Mouse (Mus musculus) ES-Bruce4 (cell line): ENCODE measurements at regions not wholly inside any gene's neighbourhood (a gene's known extent, or its start where the extent isn't known, plus 50 kb on each side); places are given as distances from the start of the nearest gene placed in this dataset.

Experiments used
- H3K27ac ChIP-seq: 2 replicates; pipeline ENCODE4 v1.5.1; 2012; ENCODE audit warnings: low read length, inconsistent platforms; ENCODE audit not compliant: insufficient read depth
- H3K27me3 ChIP-seq: 2 replicates; pipeline ENCODE4 v1.6.1; 2012; ENCODE audit warnings: mild to moderate bottlenecking, low read length, inconsistent platforms; ENCODE audit not compliant: control insufficient read depth, poor library complexity, insufficient read depth, severe bottlenecking
- H3K36me3 ChIP-seq: 2 replicates; pipeline ENCODE4 v1.6.1; 2012; ENCODE audit warnings: inconsistent platforms, mild to moderate bottlenecking, low read length, moderate library complexity; ENCODE audit not compliant: control insufficient read depth, poor library complexity, insufficient read depth, severe bottlenecking
- H3K4me1 ChIP-seq: one replicate; pipeline ENCODE4 v1.8.1; 2011; ENCODE audit warnings: low read length; ENCODE audit not compliant: control insufficient read depth, insufficient read depth
- H3K4me3 ChIP-seq: 2 replicates; pipeline ENCODE4 v1.5.1; 2011; ENCODE audit warnings: low read depth, mild to moderate bottlenecking, low read length
- H3K9ac ChIP-seq: 2 replicates; pipeline ENCODE4 v1.6.1; 2012; ENCODE audit warnings: low read depth, mild to moderate bottlenecking, inconsistent platforms; ENCODE audit not compliant: poor library complexity, severe bottlenecking
- H3K9me3 ChIP-seq: replicated peaks from 2 replicates; pipeline ENCODE4 v1.6.1; 2012; ENCODE audit warnings: mild to moderate bottlenecking, low read length, inconsistent platforms; ENCODE audit not compliant: control insufficient read depth, poor library complexity, insufficient read depth, severe bottlenecking
- CTCF ChIP-seq: IDR thresholded peaks from one replicate; pipeline ENCODE4 v1.8.1; 2011; ENCODE audit warnings: low read depth, low read length
- EP300 ChIP-seq: IDR thresholded peaks from 2 replicates; pipeline ENCODE4 v1.6.1; 2011; ENCODE audit warnings: low read depth, low read length; ENCODE audit not compliant: insufficient read depth
- POLR2A ChIP-seq: IDR thresholded peaks from one replicate; pipeline ENCODE4 v1.8.1; 2011; ENCODE audit warnings: low read length; ENCODE audit not compliant: insufficient read depth

- no peak for TF ChIP-seq CTCF
- no peak for TF ChIP-seq POLR2A
- TF ChIP-seq EP300 = no peak
- Histone ChIP-seq H3K27me3 (no peaks in the 10 kb centered on the region), H3K4me3 (no peak overlapping the region), H3K4me1 (no peaks in the 10 kb centered on the region), H3K36me3 (no peaks in the 10 kb centered on the region), H3K9ac (no peak overlapping the region), H3K27ac (no peak overlapping the region), H3K9me3 (no peaks in the 10 kb centered on the region; the same call in 1 of the 2 replicates)
Measured at GRCm38 (mm10) chr17:82731561-82731960, 483.5 kb upstream of the Pkdcc start.

- H3K27me3 ChIP-seq = no peaks in the 10 kb centered on the region
- no peak overlapping the region for H3K4me3 ChIP-seq
- H3K4me1 ChIP-seq = no peaks in the 10 kb centered on the region
- no peaks in the 10 kb centered on the region; the same call in 1 of the 2 replicates for H3K9me3 ChIP-seq
- TF ChIP-seq EP300 (no peak), CTCF (no peak), POLR2A (no peak)
- no peaks in the 10 kb centered on the region for H3K36me3 ChIP-seq
- no peak overlapping the region for H3K9ac ChIP-seq
- no peak overlapping the region for H3K27ac ChIP-seq
Measured at GRCm38 (mm10) chr17:82742445-82742844, 472.6 kb upstream of the Pkdcc start.

GRCm38 (mm10) chr17:82757400-82757799, 457.7 kb upstream of the Pkdcc start:
- Histone ChIP-seq H3K4me1 (no peaks in the 10 kb centered on the region), H3K27me3 (no peaks in the 10 kb centered on the region), H3K9ac (no peak overlapping the region), H3K4me3 (no peak overlapping the region), H3K36me3 (no peaks in the 10 kb centered on the region), H3K27ac (no peak overlapping the region), H3K9me3 (no peaks in the 10 kb centered on the region; the same call in 1 of the 2 replicates)
- no peak for TF ChIP-seq POLR2A
- no peak for TF ChIP-seq EP300
- no peak for TF ChIP-seq CTCF

- no peak overlapping the region for H3K9ac ChIP-seq
- H3K4me3 ChIP-seq = no peak overlapping the region
- H3K27me3 ChIP-seq = no peaks in the 10 kb centered on the region
- no peaks in the 10 kb centered on the region for H3K9me3 ChIP-seq
- H3K27ac ChIP-seq = no peak overlapping the region
- no peaks in the 10 kb centered on the region for H3K4me1 ChIP-seq
- no peaks in the 10 kb centered on the region for H3K36me3 ChIP-seq
- TF ChIP-seq EP300 (no peak), CTCF (no peak), POLR2A (no peak)
Measured at GRCm38 (mm10) chr17:82779096-82779495, 436.0 kb upstream of the Pkdcc start.

GRCm38 (mm10) chr17:82822129-82822528, 393.0 kb upstream of the Pkdcc start:
- no peak for TF ChIP-seq EP300
- no peak for TF ChIP-seq CTCF
- H3K9ac ChIP-seq = no peak overlapping the region
- no peak overlapping the region for H3K4me3 ChIP-seq
- no peak overlapping the region for H3K27ac ChIP-seq
- H3K36me3 ChIP-seq = no peaks in the 10 kb centered on the region
- H3K27me3 ChIP-seq = no peaks in the 10 kb centered on the region
- no peaks in the 10 kb centered on the region for H3K4me1 ChIP-seq
- H3K9me3 ChIP-seq = no peaks in the 10 kb centered on the region

- H3K4me3 ChIP-seq = no peak overlapping the region
- H3K36me3 ChIP-seq = no peaks in the 10 kb centered on the region
- peaks cover 2% of the 10 kb centered on the region for H3K4me1 ChIP-seq
- TF ChIP-seq POLR2A (no peak), CTCF (no peak), EP300 (no peak)
- H3K27me3 ChIP-seq = no peaks in the 10 kb centered on the region
- H3K9ac ChIP-seq = no peak overlapping the region
- no peaks in the 10 kb centered on the region for H3K9me3 ChIP-seq
- H3K27ac ChIP-seq = no peak overlapping the region
Measured at GRCm38 (mm10) chr17:82824057-82824456, 391.0 kb upstream of the Pkdcc start.
